Mouse (Mus musculus): ENCODE results near the gene Fbxw28. TPM values are rescaled to one million over a fixed set of nuclear protein-coding genes. Genes with fewer than 3 reads are reported as not detected.
"Not testable (repeated sequence)": the region's sequence is repeated elsewhere in the genome, so short reads cannot be mapped to it uniquely, and the experiment has no call there.

The Fbxw28 gene
- polyA plus RNA-seq (2014; fragmentation: Nextera tagmentation; extraction: Ambion mirVana): not detected in 2 replicates

DNA sequence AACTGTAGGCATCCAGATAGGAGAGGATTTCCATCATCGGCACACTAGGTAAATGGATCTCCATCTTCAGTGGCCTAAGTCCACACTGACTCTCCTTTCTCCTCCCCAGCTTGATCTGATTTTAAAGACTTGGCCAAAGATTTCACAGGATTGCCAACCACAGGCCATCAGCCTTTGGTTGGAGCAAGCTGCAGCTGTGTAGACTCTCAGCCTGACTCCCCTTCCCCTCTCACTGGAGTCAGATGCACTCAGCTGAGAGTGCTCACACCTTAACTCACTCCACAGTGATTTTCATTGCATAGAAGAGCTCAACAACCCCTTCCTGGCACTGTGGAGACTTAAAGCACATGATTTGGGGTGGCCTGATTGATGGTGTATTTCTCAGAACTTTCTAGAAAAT lies at the start of gene Fbxw28:
Gene Fbxw28 (minus strand): TSS at position 101 of the 400 bp plus-strand sequence.
- H3K9me3 ChIP-seq (ENCODE audit: control insufficient read depth, low read length); ATAC-seq (ENCODE audit: insufficient number of reproducible peaks, low FRiP score, low TSS enrichment, low read depth); H3K4me3 ChIP-seq (ENCODE audit: low read depth, low read length); DNase-seq (ENCODE audit: low spot score); H3K4me1 ChIP-seq (ENCODE audit: control insufficient read depth, insufficient read depth, low read length); H3K9ac ChIP-seq (ENCODE audit: low read length); H3K4me2 ChIP-seq (ENCODE audit: low read depth, severe bottlenecking); H3K36me3 ChIP-seq (ENCODE audit: control insufficient read depth, insufficient read depth, low read length); H3K27ac ChIP-seq (replicated peaks; ENCODE audit: low read depth, low read length); H3K27me3 ChIP-seq (ENCODE audit: control insufficient read depth, insufficient read depth, low read length): not testable (repeated sequence)
- WGBS: no CpG with 5 or more reads among the region's 1 CpGs

DNA sequence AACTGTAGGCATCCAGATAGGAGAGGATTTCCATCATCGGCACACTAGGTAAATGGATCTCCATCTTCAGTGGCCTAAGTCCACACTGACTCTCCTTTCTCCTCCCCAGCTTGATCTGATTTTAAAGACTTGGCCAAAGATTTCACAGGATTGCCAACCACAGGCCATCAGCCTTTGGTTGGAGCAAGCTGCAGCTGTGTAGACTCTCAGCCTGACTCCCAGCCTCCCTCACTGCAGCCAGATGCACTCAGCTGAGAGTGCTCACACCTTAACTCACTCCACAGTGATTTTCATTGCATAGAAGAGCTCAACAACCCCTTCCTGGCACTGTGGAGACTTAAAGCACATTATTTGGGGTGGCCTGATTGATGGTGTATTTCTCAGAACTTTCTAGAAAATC lies 51.9 kb downstream of the Fbxw28 start, which contains the start of gene Fbxw14:
Gene Fbxw14 (minus strand): TSS at position 101 of the 400 bp plus-strand sequence.
- not testable (repeated sequence) for H3K27ac ChIP-seq (replicated peaks; ENCODE audit: low read depth, low read length); DNase-seq (ENCODE audit: low spot score); H3K36me3 ChIP-seq (ENCODE audit: control insufficient read depth, insufficient read depth, low read length); H3K9ac ChIP-seq (ENCODE audit: low read length); ATAC-seq (ENCODE audit: insufficient number of reproducible peaks, low FRiP score, low TSS enrichment, low read depth); H3K4me1 ChIP-seq (ENCODE audit: control insufficient read depth, insufficient read depth, low read length); H3K4me3 ChIP-seq (ENCODE audit: low read depth, low read length); H3K4me2 ChIP-seq (ENCODE audit: low read depth, severe bottlenecking); H3K27me3 ChIP-seq (ENCODE audit: control insufficient read depth, insufficient read depth, low read length); H3K9me3 ChIP-seq (ENCODE audit: control insufficient read depth, low read length)
- WGBS: no CpG with 5 or more reads among the region's 1 CpGs

Other genes with a start within 250 kb of the Fbxw28 start
- gene Plxnb1, start 244.3 kb downstream of the Fbxw28 start, polyA plus RNA-seq (2014; fragmentation: Nextera tagmentation; extraction: Ambion mirVana): 13.7 and 15.2 TPM in 2 replicates
- gene Fbxw21, start 177.6 kb downstream of the Fbxw28 start, polyA plus RNA-seq (2014; fragmentation: Nextera tagmentation; extraction: Ambion mirVana): not detected in 2 replicates
- not detected in 2 replicates for gene Fbxw13, start 143.7 kb downstream of the Fbxw28 start, polyA plus RNA-seq (2014; fragmentation: Nextera tagmentation; extraction: Ambion mirVana)
- gene Fbxw20, start 104.9 kb downstream of the Fbxw28 start, polyA plus RNA-seq (2014; fragmentation: Nextera tagmentation; extraction: Ambion mirVana): not detected in 2 replicates
- gene Fbxw14, start 52.0 kb downstream of the Fbxw28 start, polyA plus RNA-seq (2014; fragmentation: Nextera tagmentation; extraction: Ambion mirVana): not detected in 2 replicates
- not detected in 2 replicates for gene Fbxw22, start 64.6 kb upstream of the Fbxw28 start, polyA plus RNA-seq (2014; fragmentation: Nextera tagmentation; extraction: Ambion mirVana)
- not detected in 2 replicates for gene Fbxw16, start 109.5 kb upstream of the Fbxw28 start, polyA plus RNA-seq (2014; fragmentation: Nextera tagmentation; extraction: Ambion mirVana)
- gene Fbxw19, start 156.2 kb upstream of the Fbxw28 start, polyA plus RNA-seq (2014; fragmentation: Nextera tagmentation; extraction: Ambion mirVana): not detected in 2 replicates
- not detected in 2 replicates for gene Fbxw15, start 228.6 kb upstream of the Fbxw28 start, polyA plus RNA-seq (2014; fragmentation: Nextera tagmentation; extraction: Ambion mirVana)

Measured in limb, embryonic 11.5 days (tissue).